Mouse (Mus musculus) MEL (cell line): ENCODE measurements around the gene Ttc6. TPM values are rescaled to one million over a fixed set of nuclear protein-coding genes. Genes with fewer than 3 reads are reported as not detected.

Experiments
- DNase-seq: peaks from one replicate; pipeline ENCODE4 v3.0.0; 2011; ENCODE audit warnings: low read depth, low spot score
- H3K27ac ChIP-seq: 2 replicates; pipeline ENCODE4 v1.5.1; 2012; ENCODE audit warnings: low read depth, mild to moderate bottlenecking, control low read depth, low read length, moderate library complexity; ENCODE audit not compliant: control insufficient read depth
- H3K27me3 ChIP-seq, 2 experiments: fragments of 150-350 bp in 1 of 2; sonication (generic) in 1 of 2; 2 replicates each; pipeline ENCODE4 v1.6.1; 2012; ENCODE audit warnings: low read length in 2 of 2, mild to moderate bottlenecking in 2 of 2, improper control_type of control experiment in 1 of 2, moderate library complexity in 1 of 2; ENCODE audit not compliant: insufficient read depth in 2 of 2, control insufficient read depth in 1 of 2
- H3K36me3 ChIP-seq, 2 experiments: 2 replicates each; pipeline ENCODE4 v1.6.1; 2012 to 2014; ENCODE audit warnings: low read length in 2 of 2, improper control_type of control experiment in 1 of 2, inconsistent platforms in 1 of 2, mild to moderate bottlenecking in 1 of 2; ENCODE audit not compliant: insufficient read depth in 2 of 2, control insufficient read depth in 1 of 2
- H3K4me1 ChIP-seq, 2 experiments: fragments of 150-350 bp in 1 of 2; sonication (generic) in 1 of 2; 2 replicates each; pipeline ENCODE4 v1.6.1; 2012; ENCODE audit warnings: low read length in 2 of 2, improper control_type of control experiment in 1 of 2, mild to moderate bottlenecking in 1 of 2; ENCODE audit not compliant: insufficient read depth in 2 of 2, control insufficient read depth in 1 of 2
- H3K4me3 ChIP-seq, 2 experiments: fragments of 150-350 bp in 1 of 2; sonication (generic) in 1 of 2; 2 replicates each; pipeline ENCODE4 v1.5.1; 2012; ENCODE audit warnings: low read depth in 2 of 2, low read length in 2 of 2, mild to moderate bottlenecking in 2 of 2, moderate library complexity in 2 of 2, control low read depth in 1 of 2, improper control_type of control experiment in 1 of 2; ENCODE audit not compliant: control insufficient read depth in 1 of 2, insufficient read depth in 1 of 2
- H3K79me2 ChIP-seq: 2 replicates; pipeline ENCODE4 v1.6.1; 2012; ENCODE audit warnings: mild to moderate bottlenecking, low read length, moderate library complexity; ENCODE audit not compliant: control insufficient read depth, poor library complexity, insufficient read depth
- H3K9ac ChIP-seq: 2 replicates; pipeline ENCODE4 v1.6.1; 2012; ENCODE audit warnings: low read depth, mild to moderate bottlenecking, control low read depth, low read length, moderate library complexity; ENCODE audit not compliant: control insufficient read depth, poor library complexity, severe bottlenecking
- H3K9me3 ChIP-seq: fragments of 150-350 bp; sonication (generic); replicated peaks from 2 replicates; pipeline ENCODE4 v1.6.1; 2012; ENCODE audit warnings: mild to moderate bottlenecking, low read length, improper control_type of control experiment, moderate library complexity; ENCODE audit not compliant: insufficient read depth
- BHLHE40 ChIP-seq: IDR thresholded peaks from 2 replicates; pipeline ENCODE4 v1.6.1; 2012; ENCODE audit warnings: low read depth, mild to moderate bottlenecking, inconsistent platforms, low read length, improper control_type of control experiment, borderline replicate concordance
- CTCF ChIP-seq, 3 experiments: IDR thresholded peaks in 2 of 3; conservative IDR thresholded peaks in 1 of 3; 2 replicates each; pipeline ENCODE4 v1.5.1; 2011 to 2012; ENCODE audit warnings: low read length in 3 of 3, low read depth in 2 of 3, mild to moderate bottlenecking in 2 of 3, improper control_type of control experiment in 1 of 3, inconsistent platforms in 1 of 3, mixed read lengths in 1 of 3, moderate library complexity in 1 of 3; ENCODE audit not compliant: control insufficient read depth in 1 of 3, insufficient read depth in 1 of 3, poor library complexity in 1 of 3, severe bottlenecking in 1 of 3
- E2F4 ChIP-seq: IDR thresholded peaks from 2 replicates; pipeline ENCODE4 v1.6.1; 2011; ENCODE audit warnings: low read depth, low read length, improper control_type of control experiment, borderline replicate concordance
- ELF1 ChIP-seq: IDR thresholded peaks from 2 replicates; pipeline ENCODE4 v1.6.1; 2014; ENCODE audit warnings: low read depth, mild to moderate bottlenecking, inconsistent platforms, low read length, improper control_type of control experiment, moderate library complexity
- GABPA ChIP-seq: IDR thresholded peaks from 2 replicates; pipeline ENCODE4 v1.6.1; 2012; ENCODE audit warnings: low read depth, mild to moderate bottlenecking, inconsistent platforms, low read length, improper control_type of control experiment, moderate library complexity
- HCFC1 ChIP-seq: IDR thresholded peaks from 2 replicates; pipeline ENCODE4 v1.6.1; 2012; ENCODE audit warnings: low read depth, mild to moderate bottlenecking, inconsistent platforms, low read length, improper control_type of control experiment, moderate library complexity
- MAX ChIP-seq: IDR thresholded peaks from 2 replicates; pipeline ENCODE4 v1.6.1; 2011; ENCODE audit warnings: low read length, improper control_type of control experiment
- MAZ ChIP-seq: IDR thresholded peaks from 2 replicates; pipeline ENCODE4 v1.6.1; 2012; ENCODE audit warnings: low read depth, mild to moderate bottlenecking, inconsistent platforms, low read length, improper control_type of control experiment
- MEF2A ChIP-seq: IDR thresholded peaks from 2 replicates; pipeline ENCODE4 v1.6.1; 2014; ENCODE audit warnings: low read depth, mild to moderate bottlenecking, inconsistent platforms, low read length, improper control_type of control experiment; ENCODE audit not compliant: poor library complexity, insufficient replicate concordance, severe bottlenecking; ENCODE audit errors: extremely low read depth
- MYB ChIP-seq: IDR thresholded peaks from 2 replicates; pipeline ENCODE4 v1.6.1; 2011; ENCODE audit warnings: mild to moderate bottlenecking, low read depth, low read length, improper control_type of control experiment
- MYC ChIP-seq: IDR thresholded peaks from 2 replicates; pipeline ENCODE4 v1.6.1; 2011; ENCODE audit warnings: low read depth, mild to moderate bottlenecking, low read length, improper control_type of control experiment, moderate library complexity
- NELFE ChIP-seq: IDR thresholded peaks from 2 replicates; pipeline ENCODE4 v1.6.1; 2011; ENCODE audit warnings: low read depth, low read length, improper control_type of control experiment
- POLR2AphosphoS2 ChIP-seq: IDR thresholded peaks from 2 replicates; pipeline ENCODE4 v1.6.1; 2011; ENCODE audit warnings: low read length, improper control_type of control experiment
- POLR2AphosphoS5 ChIP-seq: IDR thresholded peaks from 2 replicates; pipeline ENCODE4 v1.6.1; 2012; ENCODE audit warnings: low read depth, borderline replicate concordance, mild to moderate bottlenecking, inconsistent platforms, low read length, moderate library complexity, mixed read lengths
- RAD21 ChIP-seq: IDR thresholded peaks from 2 replicates; pipeline ENCODE4 v1.6.1; 2011; ENCODE audit warnings: mild to moderate bottlenecking, low read depth, low read length, improper control_type of control experiment
- SMC3 ChIP-seq: IDR thresholded peaks from 2 replicates; pipeline ENCODE4 v1.6.1; 2011; ENCODE audit warnings: low read depth, low read length, improper control_type of control experiment
- TCF12 ChIP-seq: IDR thresholded peaks from 2 replicates; pipeline ENCODE4 v1.6.1; 2014; ENCODE audit warnings: low read depth, mild to moderate bottlenecking, inconsistent platforms, low read length, improper control_type of control experiment, moderate library complexity
- UBTF ChIP-seq: IDR thresholded peaks from 2 replicates; pipeline ENCODE4 v1.6.1; 2012; ENCODE audit warnings: low read depth, mild to moderate bottlenecking, inconsistent platforms, low read length, improper control_type of control experiment, moderate library complexity, borderline replicate concordance; ENCODE audit not compliant: insufficient read depth
- ZC3H11A ChIP-seq: IDR thresholded peaks from 2 replicates; pipeline ENCODE4 v1.6.1; 2012; ENCODE audit warnings: low read depth, mild to moderate bottlenecking, inconsistent platforms, low read length, improper control_type of control experiment
- ZKSCAN1 ChIP-seq: IDR thresholded peaks from 2 replicates; pipeline ENCODE4 v1.6.1; 2012; ENCODE audit warnings: low read depth, mild to moderate bottlenecking, inconsistent platforms, low read length, improper control_type of control experiment, moderate library complexity
- ZMIZ1 ChIP-seq: IDR thresholded peaks from 2 replicates; pipeline ENCODE4 v1.6.1; 2012; ENCODE audit warnings: low read depth, mild to moderate bottlenecking, inconsistent platforms, low read length, improper control_type of control experiment, moderate library complexity
- polyA plus RNA-seq, 2 experiments: library from polyadenylated mRNA; stranded (reverse) in 1 of 2; unstranded in 1 of 2; fragments of >175 nt in 1 of 2; fragments of >200 nt in 1 of 2; gene quantifications; 2 replicates each; pipeline versions ENCODE4 v1.2.1 to v1.2.4; 2012; ENCODE audit warnings: low replicate concordance in 2 of 2, low read depth in 1 of 2; ENCODE audit not compliant: insufficient read length in 2 of 2, insufficient read depth in 1 of 2, missing spikeins in 1 of 2
- total RNA-seq: library from RNA; depleted of rRNA; stranded (reverse); fragments of 300-350 nt; gene quantifications from 2 replicates; pipeline ENCODE4 v1.2.3, GENCODE M21; 2012

Ttc6 gene
- total and polyA plus RNA-seq, 3 experiments, result not detected

DNA sequence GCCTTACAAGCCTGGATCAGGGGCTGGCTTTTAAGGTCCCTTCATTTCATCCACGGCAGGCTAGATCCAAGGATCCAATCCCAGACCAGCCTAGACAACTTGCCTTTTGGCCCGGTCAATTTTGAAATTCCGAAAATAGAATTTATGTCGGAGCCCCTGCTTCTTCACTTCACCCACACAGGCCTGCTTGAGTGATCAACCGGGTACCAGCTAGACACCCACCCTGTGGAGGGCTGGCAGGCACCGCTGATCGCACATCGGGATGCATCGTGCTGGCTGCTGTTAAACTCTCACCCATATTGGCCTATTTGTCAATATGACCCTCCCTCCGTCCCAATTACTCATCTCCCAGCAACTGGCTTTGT is 20.3 kb upstream of the Ttc6 start:
- H3K4me1 ChIP-seq, result no peaks in the 10 kb centered on the region
- DNase-seq, result no peak
- no peaks in the 10 kb centered on the region for H3K36me3 ChIP-seq
- no peak overlapping the region for H3K9ac ChIP-seq
- no peaks in the 10 kb centered on the region for H3K79me2 ChIP-seq
- no peak for TF ChIP-seq MAZ
- no peak for TF ChIP-seq RAD21
- TF ChIP-seq E2F4, result no peak
- TF ChIP-seq ZMIZ1, result no peak
- no peak for TF ChIP-seq POLR2AphosphoS5
- TF ChIP-seq MAX, result no peak
- TF ChIP-seq ZKSCAN1, result no peak
- TF ChIP-seq CTCF (IDR thresholded peaks at IDR 0.05 in 2 of 3, conservative IDR thresholded peaks at IDR 0.05 in 1 of 3; ENCODE audit: control insufficient read depth in 1 of 3, insufficient read depth in 1 of 3, low read depth in 2 of 3, low read length in 3 of 3, poor library complexity in 1 of 3, severe bottlenecking in 1 of 3), result no peak
- no peak for TF ChIP-seq SMC3
- no peak for TF ChIP-seq HCFC1
- no peak for TF ChIP-seq ELF1
- no peak for TF ChIP-seq POLR2AphosphoS2
- no peak for TF ChIP-seq NELFE
- TF ChIP-seq MYB, result no peak
- H3K4me3 ChIP-seq, result no peak overlapping the region
- no peaks in the 10 kb centered on the region for H3K9me3 ChIP-seq
- H3K27me3 ChIP-seq, result no peaks in the 10 kb centered on the region
- no peak overlapping the region for H3K27ac ChIP-seq

DNA sequence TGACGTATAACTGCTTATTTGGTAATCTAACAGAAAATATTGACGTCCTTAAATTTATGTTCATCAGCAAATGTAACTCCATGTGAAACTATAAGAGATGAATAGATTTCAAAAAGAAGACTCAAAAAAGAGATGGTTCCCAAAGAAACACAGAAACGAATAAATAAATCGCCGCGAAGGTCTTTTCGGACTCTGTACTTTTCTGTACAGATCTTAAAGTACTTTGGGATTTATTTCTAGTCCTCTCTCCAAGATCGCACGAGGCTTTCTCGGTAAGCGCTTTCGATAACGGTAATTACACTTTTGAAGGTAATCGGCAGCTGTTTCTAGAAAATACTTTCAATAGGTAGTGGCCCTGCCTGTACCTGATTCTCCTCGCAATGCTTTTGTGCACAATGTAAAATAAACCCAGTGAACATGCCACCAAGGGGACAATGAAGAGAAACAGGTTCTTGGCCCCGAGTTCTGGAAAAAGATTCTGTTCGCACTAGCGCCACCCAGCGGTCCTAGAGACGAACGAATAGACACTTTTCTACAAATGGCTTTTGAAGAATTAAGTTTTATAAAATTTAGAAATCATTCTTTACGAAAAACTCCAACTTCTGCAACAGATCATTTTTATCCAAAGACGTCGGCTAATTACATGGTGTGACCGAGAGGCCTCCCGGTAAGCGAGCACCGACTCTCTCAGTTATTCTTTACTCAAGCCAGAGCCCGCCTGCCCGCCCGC is 19.1 kb upstream of the Ttc6 start:
- Histone ChIP-seq H3K9ac (no peak overlapping the region), H3K4me3 (no peak overlapping the region), H3K79me2 (no peaks in the 10 kb centered on the region), H3K27me3 (no peaks in the 10 kb centered on the region), H3K4me1 (no peaks in the 10 kb centered on the region), H3K27ac (no peak overlapping the region), H3K36me3 (no peaks in the 10 kb centered on the region), H3K9me3 (no peaks in the 10 kb centered on the region)
- no peak for DNase-seq
- TF ChIP-seq TCF12 (no peak), MEF2A (no peak), UBTF (no peak), GABPA (no peak), BHLHE40 (no peak), SMC3 (no peak), ZC3H11A (no peak), MYC (no peak), HCFC1 (no peak)
